In the genomic region with DNA sequence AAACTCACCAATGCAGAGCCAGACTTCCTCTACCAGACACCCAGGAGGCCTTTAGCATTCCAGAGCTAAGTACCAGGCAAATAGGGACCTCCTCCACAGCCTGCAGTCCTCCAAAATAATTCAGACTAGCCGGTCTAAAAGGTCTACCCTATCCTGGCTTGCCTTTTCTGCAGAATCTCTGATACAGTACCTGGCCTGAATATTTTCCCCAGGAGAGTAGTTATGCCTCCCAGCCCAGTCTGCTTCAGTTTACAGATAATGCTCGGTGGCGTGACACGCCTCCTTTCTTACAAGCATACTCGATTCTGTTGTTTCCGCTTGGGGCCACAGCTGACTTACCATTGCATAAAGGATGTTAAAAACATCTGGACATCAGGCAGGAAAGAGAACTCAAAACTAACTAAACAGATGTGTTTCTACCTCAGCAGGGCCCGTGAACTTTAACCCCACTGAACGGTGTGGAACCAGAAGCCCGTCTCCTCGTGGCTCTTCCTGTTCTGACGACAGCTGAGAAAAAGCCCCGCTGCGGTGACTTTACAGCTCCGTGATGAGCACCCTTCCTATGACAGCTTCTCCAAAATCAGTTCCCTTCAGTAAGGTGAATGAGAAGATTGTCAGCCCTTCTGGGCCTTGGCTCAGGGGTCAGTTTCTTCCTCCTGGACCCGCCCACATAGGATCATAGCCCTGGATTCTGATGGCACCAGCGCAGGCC, we compare ENCODE assay signal across 9 mouse cellular contexts. TPM values are rescaled to one million over a fixed set of nuclear protein-coding genes. Genes with fewer than 3 reads are reported as not detected.
DNase-seq lines count a peak whose midpoint lies in the region; ATAC-seq and TF ChIP-seq lines count a peak whose summit lies in the region.
"Had no signal": no experiment of that assay in that cellular context is flagged by ENCODE, and none has a peak within 500 bp of the region (broad histone marks: within the 10 kb centered on the region; RNA-seq: fewer than 3 reads in every experiment).

No protein-coding gene starts in this region.

- peak overlapping the region; percentile 56 for H3K4me2 ChIP-seq in liver, embryonic 15.5 days
- H3K4me2 ChIP-seq: neural tube, embryonic 13.5 days had no signal

- intact Hi-C loops in heart, postnatal 36 days (cut with DNase I) = loop anchor here (2.0 kb wide), 1 partner anchor 31 kb away; no protein-coding TSS in a partner anchor

- WGBS in liver, embryonic 15.5 days (ENCODE audit: insufficient replicate concordance) = 9% methylated on average over 16 of the region's 16 CpGs
- WGBS in thymus, adult 2 months = 26% methylated on average over 16 of the region's 16 CpGs

- no peak for TF ChIP-seq POLR2A in thymus, adult 2 months (IDR thresholded peaks at IDR 0.05; ENCODE audit: control insufficient read depth, extremely low read depth, insufficient read depth, low read length, poor library complexity)

- no peaks in the 10 kb centered on the region for H3K36me3 ChIP-seq in liver, embryonic 15.5 days (replicated peaks)
- no peaks in the 10 kb centered on the region for H3K36me3 ChIP-seq in thymus, adult 2 months (ENCODE audit: control insufficient read depth, insufficient read depth, low read length)
- H3K36me3 ChIP-seq: neural tube, embryonic 13.5 days had no signal

- H3K4me1 ChIP-seq in liver, embryonic 15.5 days (replicated peaks) = peaks cover 53% of the 10 kb centered on the region
- H3K4me1 ChIP-seq in thymus, adult 2 months (replicated peaks; ENCODE audit: control insufficient read depth, insufficient read depth, low read length) = peaks cover 14% of the 10 kb centered on the region

- no peak for TF ChIP-seq CTCF in thymus, adult 2 months (IDR thresholded peaks at IDR 0.05; ENCODE audit: borderline replicate concordance, control insufficient read depth, extremely low read depth, insufficient read depth, low read length, poor library complexity)

- peak overlapping the region; percentile 25 for H3K4me3 ChIP-seq in liver, embryonic 15.5 days (replicated peaks)
- no peak overlapping the region for H3K4me3 ChIP-seq in thymus, adult 2 months (ENCODE audit: control insufficient read depth, insufficient read depth, low read length)
- H3K4me3 ChIP-seq: neural tube, embryonic 13.5 days had no signal

- no peaks in the 10 kb centered on the region for H3K9me3 ChIP-seq in liver, embryonic 15.5 days (replicated peaks)
- H3K9me3 ChIP-seq: neural tube, embryonic 13.5 days had no signal

- H3K27me3 ChIP-seq in liver, embryonic 15.5 days = no peaks in the 10 kb centered on the region
- H3K27me3 ChIP-seq in thymus, adult 2 months (ENCODE audit: control insufficient read depth, insufficient read depth, low read length) = no peaks in the 10 kb centered on the region
- H3K27me3 ChIP-seq: neural tube, embryonic 13.5 days had no signal

- peak; percentile 29; the same call in 1 of the 2 replicates for ATAC-seq in liver, embryonic 15.5 days (ENCODE audit: insufficient read depth)

- peak; percentile 84 for DNase-seq in CD4-positive, CD25-positive, alpha-beta regulatory T cell, adult 2 months (ENCODE audit: low read depth, low spot score)
- DNase-seq in embryo, embryonic 11.5 days (ENCODE audit: low read depth, low spot score) = peak; percentile 59
- DNase-seq in heart, postnatal 36 days = peak; percentile 39 to 55
- peak; percentile 56 for DNase-seq in thymus, adult 2 months
- DNase-seq in left cerebral cortex, adult 8-10 months (ENCODE audit: low spot score in 2 of 2) = no peak
- no peak for DNase-seq in layer of hippocampus, postnatal 10 days (ENCODE audit: low spot score in 2 of 2)
- no peak for DNase-seq in layer of hippocampus, adult 18-20 months (ENCODE audit: low spot score in 2 of 2)

- H3K9ac ChIP-seq in liver, embryonic 15.5 days = 0 out of 2 replicates have a peak overlapping the region, but pooled peaks have one; percentile 9
- H3K9ac ChIP-seq: neural tube, embryonic 13.5 days had no signal

- peak overlapping the region; percentile 31 for H3K27ac ChIP-seq in liver, embryonic 15.5 days (replicated peaks)
- peak overlapping the region; percentile 31 for H3K27ac ChIP-seq in thymus, adult 2 months (ENCODE audit: control insufficient read depth, insufficient read depth, low read length)
- H3K27ac ChIP-seq: neural tube, embryonic 13.5 days had no signal

RNA-seq across cellular contexts. Expression of a gene that starts 33.8 kb away (rescaled TPM):
- total RNA-seq in heart, postnatal 36 days (2021) = 10 to 100 TPM; 15.4 to 15.5 TPM
- 3.5 and 3.8 TPM in 2 replicates for polyA plus RNA-seq in liver, embryonic 15.5 days (2015; fragmentation: Nextera tagmentation; extraction: Ambion mirVana)
- 56.6 and 68.0 TPM in 2 replicates for polyA plus RNA-seq in thymus, adult 2 months (2012; rRNA removed)
- 10 to 100 TPM in 2 of 4 experiments, 1 to 10 TPM in 2; 9.3 to 16.6 (median 12.8) TPM for total RNA-seq in left cerebral cortex, adult 8-10 months (2022)
- 10 to 100 TPM in 1 of 2 experiments, 1 to 10 TPM in 1; 9.7 to 10.8 TPM for total RNA-seq in layer of hippocampus, postnatal 10 days (2021)
- 10 to 100 TPM in 1 of 2 experiments, 1 to 10 TPM in 1; 9.6 to 11.7 TPM for total RNA-seq in layer of hippocampus, adult 18-20 months (2021)

Comparison
In these comparisons a context has a peak if more than half of its experiments do, and no peak if none do; other contexts are left out.
1. DNase-seq: peak in CD4-positive, CD25-positive, alpha-beta regulatory T cell, adult 2 months (single experiment), embryo, embryonic 11.5 days (single experiment), heart, postnatal 36 days (2 of 2) and thymus, adult 2 months (single experiment); none in left cerebral cortex, adult 8-10 months (0 of 2), layer of hippocampus, postnatal 10 days (0 of 2) and layer of hippocampus, adult 18-20 months (0 of 2).